Mouse (Mus musculus): Measurements from ENCODE around the gene Rabgap1l.
"Not testable (repeated sequence)": the region's sequence is repeated elsewhere in the genome, so short reads cannot be mapped to it uniquely, and the experiment has no call there.

The Rabgap1l gene

DNA sequence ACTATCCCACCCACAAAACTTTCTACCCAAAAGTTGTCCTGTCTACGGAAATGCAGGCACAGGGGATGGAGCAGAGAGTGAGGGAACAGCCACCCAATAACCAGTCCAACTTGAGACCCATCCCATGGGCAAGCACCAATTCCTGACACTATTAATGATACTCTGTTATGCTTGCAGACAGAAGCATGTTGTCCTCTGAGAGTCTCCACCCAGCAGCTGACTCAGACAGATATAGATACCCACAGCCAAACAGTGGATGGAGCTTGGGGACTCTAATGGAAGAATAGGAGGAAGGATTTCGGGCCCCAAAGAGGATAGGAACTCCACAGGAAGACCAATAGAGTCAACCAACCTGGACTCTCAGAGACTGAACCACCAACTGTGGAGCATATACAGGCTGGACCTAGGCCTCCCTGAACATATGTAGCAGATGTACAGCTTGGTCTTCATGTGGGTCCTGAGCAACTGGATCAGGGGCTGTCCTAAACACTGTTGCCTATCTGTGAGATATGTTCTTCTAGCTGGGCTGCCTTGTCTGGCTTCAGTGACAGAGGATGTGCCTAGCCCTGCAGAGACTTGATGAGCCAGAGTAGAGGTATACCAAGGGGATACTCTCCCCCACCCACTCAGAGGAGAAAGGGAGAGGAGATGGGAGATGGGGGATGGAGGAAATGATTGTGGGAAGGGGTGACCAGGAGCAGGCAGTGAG lies 510.7 kb downstream of the Rabgap1l start:
- not testable (repeated sequence) for DNase-seq (ENCODE audit: low spot score)

DNA sequence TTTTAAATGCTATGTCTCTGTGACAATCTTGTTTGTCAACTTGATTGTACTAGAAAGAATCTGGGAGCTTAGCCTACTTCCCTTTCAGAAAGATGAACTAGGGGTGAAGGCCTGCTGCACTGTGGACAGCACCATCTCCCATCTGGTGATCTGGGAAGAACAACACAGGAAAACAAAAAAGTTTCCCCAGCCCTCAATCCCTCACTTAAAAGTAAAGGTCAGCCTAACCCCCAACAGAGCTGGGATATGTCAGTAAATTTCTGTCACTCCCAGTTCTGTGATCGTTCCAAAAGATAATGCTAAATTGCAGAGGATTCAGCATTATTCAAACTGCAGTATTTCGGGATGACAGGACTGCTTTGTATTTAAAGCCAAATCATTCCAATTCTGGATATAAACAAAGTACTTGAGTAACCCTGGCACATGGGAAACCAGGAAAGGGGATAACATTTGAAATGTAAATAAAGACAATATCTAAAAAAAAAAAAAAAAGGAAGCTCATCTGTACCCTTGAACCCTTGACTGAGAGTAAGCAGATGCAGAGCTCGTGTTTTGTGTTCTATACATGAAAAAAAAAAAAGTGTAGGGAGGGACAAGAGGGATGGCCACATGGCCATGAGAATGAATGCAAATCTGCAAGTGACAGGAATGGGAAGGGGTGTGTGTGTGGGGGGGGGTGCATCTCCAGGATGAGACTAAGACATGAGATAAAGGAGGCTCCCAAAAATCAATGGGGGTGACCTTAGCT lies 511.5 kb downstream of the Rabgap1l start:
- no peak for DNase-seq (ENCODE audit: low spot score)

DNA sequence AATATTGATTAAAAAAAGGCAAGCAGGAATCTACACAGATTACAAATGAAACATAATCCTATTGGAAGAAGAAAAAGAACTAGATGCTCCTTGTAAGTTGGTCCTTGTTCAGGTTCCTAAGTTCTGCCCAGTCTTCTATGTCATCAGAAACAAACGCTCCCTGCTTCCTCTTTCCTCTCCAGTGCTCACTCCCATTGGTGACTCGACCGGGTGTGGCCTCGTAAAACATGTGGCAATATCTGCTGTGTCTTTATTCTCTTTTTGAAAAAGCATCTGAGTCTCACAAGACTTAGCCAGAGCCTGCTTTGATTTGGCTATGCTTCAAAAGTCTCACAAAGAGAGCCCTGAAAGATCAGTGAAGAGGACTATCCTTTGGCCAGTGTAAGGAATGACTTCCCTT lies 512.4 kb downstream of the Rabgap1l start:
- no peak for DNase-seq (ENCODE audit: low spot score)

DNA sequence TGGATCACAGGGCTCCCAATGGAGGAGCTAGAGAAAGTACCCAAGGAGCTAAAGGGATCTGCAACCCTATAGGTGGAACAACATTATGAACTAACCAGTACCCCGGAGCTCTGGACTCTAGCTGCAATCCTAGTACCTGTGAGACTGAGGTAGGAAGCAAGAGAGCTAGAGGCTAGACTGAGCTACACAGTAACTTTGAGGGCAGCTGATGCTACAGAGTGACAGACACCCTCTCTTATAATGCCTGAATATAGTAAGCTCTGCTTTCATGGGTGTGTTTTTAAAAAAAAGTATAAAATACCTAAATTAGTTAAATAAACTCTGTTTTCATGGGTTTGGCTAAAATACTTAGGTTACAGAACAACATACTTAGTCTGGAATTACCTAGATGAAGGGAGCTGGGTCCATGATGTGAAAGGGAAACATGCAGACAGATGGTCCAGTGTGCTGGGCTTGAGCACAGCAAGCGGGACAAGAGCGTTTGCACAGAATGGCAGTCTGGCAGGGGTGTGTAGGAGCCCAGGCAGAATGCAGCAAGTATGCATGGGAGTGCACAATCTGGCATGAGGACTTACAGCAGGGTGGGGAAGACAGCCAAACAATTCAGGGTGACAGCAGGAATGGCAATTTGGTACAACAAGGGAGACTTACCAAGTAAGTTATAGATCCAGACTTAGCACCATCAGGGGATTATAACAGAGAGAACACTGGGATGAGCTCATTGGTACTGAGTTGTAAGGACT lies 514.9 kb downstream of the Rabgap1l start:
- DNase-seq (ENCODE audit: low spot score) = no peak

DNA sequence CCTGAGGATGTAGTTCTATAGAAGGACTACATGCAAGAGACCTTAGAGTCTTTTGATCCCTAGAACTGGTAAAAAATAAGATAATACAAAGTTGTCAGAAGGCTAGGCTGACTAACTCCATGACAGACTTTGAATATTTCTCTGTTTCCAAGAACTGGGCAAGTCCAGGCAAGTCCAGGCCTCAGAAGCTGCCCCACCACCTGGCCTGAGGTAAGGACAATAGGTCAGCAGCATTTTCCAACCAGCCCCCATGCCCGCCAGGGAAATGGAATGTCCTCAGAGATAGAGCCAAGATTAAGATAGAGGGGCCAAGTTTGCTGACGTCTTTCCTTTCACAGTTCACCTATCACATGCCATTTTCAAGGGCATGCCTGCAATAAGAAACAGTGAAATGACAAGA lies 517.8 kb downstream of the Rabgap1l start:
- no peak for DNase-seq (ENCODE audit: low spot score)

DNA sequence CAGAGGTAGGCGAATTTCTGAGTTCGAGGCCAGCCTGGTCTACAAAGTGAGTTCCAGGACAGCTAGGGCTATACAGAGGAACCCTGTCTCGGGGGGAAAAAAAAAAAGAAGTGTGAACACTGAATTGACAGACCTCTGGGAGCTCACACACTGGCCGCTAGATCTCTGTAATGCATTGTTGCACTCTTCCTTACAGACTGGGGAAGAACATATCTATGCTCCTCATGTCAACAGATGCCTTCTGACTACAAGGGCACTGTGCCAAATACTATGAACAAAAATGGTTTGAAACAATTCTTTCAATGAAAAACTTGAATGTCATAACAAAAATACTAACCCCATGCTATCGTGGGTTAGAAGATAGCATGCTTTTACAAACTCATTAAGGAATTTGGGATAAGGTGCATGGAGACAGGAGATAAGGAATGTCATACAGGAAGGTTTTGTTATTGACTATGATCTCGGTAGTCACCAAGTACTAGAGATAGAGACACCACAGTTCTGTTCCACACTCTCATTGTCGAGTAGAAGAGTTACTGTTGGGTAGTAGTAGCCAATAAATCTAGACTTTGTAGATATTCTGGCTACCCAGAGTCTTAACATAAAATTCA lies 519.8 kb downstream of the Rabgap1l start:
- no peak for DNase-seq (ENCODE audit: low spot score)

DNA sequence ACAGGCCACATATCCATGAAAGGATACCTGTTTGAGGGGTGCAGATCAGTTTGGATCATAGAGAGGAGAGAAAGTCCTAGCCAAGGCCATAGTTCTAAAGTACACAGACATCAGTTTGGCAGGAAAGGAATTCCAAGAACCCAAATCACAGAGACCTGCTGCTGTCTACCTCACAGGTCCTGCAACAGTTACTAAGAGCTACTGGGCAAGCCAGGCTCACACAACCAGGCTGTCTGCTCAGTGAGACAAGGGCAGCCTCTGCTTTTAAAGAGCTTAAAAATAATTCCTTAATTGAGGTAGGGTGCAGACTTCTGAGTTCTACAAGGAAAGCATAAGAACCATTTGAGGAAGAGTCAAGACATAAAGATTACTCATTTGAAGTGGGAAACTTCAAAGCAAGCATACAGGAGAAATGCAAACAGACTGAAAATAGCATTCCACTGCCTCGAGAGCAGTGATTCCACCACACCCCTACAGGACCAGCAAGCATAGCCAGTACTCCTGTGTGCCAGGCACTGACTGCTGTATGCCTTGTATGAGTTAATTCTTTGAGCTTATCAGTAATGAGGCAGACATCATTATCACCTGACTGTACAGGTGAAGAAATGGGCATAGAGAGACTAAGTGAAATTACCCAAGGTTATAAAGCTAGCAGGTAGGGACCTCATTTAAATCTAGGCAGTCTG lies 521.6 kb downstream of the Rabgap1l start:
- no peak for DNase-seq (ENCODE audit: low spot score)

DNA sequence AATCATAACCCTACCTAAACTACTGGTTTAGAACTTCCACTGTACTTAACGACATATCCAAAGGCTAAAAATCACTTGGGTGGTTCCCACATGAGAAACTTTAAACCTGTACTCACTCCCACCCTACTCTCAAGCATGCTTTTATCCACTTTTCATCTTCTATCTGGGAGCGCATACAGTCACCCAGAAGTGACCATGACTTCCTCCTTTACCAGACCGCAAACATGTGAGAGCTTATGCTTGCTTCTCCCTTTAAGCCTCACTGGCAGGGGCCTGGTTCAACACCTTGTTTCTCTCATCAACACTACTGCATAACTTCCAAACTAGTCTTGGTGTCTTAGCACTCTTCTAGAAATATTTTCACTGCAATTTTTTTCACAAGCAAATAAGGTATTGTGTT lies 524.7 kb downstream of the Rabgap1l start:
- DNase-seq (ENCODE audit: low spot score) = no peak

DNA sequence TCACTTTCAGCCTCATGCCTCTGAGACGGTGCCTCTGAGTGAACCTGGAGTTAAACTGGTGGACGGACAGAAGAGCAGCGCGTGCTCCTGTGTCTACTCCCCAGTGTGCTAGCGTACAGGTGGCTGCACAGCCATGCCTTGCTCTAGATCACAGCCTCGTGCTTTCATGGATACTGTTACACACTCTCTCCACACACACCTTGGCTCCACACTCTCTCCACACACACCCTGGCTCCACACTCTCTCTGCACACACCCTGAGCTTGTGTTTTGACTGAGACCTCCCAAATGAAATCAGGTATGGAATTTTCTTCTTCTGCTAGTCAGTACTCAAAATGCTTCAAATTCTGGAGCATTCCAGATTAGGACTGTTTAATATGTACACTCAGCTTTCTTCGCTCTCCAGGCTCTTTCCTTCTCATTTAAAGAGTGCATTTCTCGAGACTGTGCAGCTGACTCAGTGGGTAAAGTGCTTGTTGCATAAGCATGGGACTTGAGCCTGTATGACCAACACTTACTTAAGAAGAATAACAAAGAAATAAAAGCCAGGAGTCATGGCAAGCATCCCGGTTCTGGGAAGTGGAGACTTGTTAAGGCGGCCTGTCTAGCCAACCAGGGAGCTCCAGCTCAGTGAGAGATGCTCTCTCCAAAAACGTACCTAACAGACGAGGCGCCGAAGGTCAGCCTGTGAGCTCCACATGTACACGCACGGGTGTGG lies 529.2 kb downstream of the Rabgap1l start:
- DNase-seq (ENCODE audit: low spot score) = no peak

DNA sequence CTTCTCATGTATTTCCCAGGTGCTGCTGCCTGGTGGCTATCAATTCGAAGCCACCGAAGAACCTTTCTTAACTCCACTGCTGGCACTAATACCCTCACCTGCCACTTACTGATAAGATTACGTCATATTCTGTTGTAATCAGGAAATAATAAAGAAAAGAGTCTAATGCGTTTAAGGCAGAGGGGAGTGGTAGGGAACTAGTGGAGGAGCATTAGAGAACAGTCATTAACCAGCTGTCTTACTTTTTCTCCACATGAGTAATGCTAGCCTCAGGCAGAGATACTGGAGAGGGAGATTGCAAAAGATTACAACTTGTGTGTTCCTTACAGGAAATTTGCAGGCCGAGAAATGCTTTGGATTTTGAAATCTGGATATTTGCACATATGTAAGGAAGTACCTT lies 530.0 kb downstream of the Rabgap1l start:
- DNase-seq (ENCODE audit: low spot score) = no peak

DNA sequence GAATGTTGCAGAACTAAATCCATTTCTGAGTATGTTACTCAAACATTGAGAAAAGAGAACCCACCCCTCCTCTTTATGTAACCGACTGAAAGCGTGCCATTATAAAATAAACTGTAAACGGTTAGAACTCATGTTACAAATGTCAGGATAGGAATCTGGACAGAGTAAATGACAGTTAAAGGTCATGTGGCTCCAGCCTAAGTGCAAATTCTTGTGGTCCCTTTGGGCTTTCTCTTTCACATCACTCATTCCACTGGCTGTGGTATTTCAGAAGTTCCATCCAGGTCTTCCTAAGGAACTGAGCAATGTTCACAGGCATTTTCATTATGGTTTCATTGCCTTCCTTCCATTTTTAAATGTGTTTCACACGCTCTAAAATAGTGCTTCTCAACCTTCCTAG lies 530.6 kb downstream of the Rabgap1l start:
- no peak for DNase-seq (ENCODE audit: low spot score)

DNA sequence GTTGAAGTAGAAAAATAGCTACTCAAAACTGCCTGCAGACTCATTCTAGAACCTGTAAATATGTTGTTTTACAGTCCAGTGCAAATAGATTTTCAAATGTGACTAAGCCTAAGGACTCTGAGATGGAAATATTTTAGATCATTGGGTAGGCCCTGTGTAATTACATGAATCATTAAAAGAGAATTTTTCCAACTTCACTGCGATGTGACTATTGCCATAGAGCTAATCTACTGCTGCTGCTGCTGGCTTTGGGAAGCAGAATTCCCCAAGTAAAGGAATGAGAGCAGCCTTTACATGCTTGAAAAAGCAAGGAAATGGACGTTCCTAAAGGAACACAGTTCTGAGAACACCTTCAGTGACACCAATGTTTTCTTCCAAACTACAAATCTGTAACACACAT lies 531.2 kb downstream of the Rabgap1l start:
- DNase-seq (ENCODE audit: low spot score) = no peak

DNA sequence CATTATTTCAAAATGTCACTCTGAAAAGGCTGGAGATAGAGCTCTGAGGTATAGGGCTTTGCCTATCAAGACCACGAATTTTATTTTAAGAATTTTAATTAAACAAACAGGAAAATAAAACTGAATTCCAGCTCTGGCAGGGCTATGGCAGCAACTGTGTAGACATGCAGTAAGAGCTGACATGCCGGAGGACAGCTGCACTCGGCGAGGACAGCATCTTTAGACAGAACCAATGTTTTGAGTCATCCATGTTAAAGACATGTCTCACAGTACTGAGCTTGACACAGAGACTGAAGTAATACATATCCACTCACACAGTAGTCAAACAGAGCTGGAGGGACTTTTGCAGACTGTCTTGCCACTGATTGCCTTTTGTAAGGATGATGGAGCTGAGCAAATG lies 532.4 kb downstream of the Rabgap1l start:
- DNase-seq (ENCODE audit: low spot score) = no peak

DNA sequence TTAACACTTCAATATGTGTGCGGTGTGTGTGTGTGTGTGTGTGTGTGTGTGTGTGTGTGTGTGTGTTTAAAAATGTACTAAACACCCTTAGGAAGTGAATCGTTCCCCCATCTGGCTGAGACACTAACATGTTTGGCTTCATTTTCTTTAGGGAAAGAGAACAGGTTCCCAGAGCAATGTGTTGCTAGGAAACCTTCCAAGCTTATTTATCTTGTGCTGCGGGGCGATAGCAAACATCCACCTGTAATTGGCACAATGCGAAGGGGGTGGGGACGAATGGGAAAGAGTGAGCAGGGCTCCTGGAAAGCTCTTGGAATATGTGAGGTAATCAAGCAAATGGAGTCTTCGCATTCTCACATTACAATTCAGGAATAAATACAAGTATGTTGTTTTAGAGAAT lies 533.1 kb downstream of the Rabgap1l start:
- no peak for DNase-seq (ENCODE audit: low spot score)

DNA sequence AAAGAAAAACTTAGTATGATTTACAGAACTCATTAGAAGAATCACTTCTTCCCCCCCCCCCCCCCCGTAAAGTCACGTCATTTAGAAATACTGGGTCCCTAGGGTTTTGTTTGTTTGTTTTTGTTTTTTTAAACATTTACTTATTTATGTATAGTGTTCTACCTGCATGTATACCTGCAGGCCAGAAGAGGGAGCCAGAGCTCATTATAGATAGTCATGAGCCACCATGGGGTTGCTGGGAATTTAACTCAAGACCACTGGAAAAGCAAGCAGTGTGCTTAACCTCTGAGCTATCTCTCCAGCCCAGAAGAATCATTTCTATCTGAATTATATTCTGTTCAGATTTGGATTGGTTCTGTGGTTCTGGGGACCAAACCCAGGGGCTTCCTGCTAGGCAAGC lies 539.9 kb downstream of the Rabgap1l start:
- DNase-seq (ENCODE audit: low spot score) = no peak

DNA sequence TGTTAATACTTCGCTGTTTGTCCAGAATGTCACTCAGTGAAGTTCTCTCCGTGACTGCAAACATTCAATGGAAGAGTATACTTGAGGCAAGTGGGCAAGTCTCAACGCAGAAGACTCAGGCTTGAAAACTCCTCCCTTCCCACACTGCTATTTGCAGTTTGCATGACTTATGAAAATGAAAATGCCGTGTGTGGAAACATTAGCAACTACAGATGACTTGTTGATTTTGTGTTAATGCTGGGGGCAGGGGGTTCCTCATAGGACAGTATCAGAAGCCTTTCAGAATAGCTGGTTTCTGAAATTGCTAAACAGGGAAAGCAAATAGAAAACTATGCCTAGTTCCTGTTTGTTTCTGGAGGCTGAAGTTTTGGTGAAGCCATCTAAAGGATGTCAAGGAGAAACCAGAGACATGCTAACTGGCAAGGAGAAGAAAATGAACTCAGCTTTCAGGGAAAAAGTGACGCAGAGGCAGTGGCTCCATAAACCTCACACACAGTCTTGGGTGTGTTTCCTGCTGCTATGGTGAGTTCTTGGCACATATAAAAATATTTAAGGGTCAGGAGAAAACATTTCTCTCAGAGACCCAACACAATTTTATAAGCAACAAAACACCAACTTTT lies 541.5 kb downstream of the Rabgap1l start:
- DNase-seq (ENCODE audit: low spot score) = no peak

DNA sequence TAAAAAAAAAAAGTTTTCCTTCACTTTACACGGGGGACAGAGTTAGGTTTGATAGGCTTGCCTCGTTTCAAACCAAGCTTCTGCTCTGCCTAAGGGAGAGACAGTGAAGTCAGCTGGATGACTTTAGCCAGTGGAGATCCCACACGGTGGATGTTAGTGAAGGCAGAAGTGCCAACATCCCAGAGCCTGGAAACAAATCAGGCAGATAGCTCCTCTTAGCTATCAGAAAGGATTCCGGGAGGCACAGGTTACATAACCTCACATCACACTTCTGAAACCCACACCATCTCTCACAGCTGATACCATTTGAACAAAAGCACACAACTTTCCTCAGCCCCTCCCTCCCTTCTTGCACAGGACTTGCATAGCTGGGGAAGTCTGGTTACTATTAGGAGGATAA lies 542.2 kb downstream of the Rabgap1l start:
- DNase-seq (ENCODE audit: low spot score) = no peak

DNA sequence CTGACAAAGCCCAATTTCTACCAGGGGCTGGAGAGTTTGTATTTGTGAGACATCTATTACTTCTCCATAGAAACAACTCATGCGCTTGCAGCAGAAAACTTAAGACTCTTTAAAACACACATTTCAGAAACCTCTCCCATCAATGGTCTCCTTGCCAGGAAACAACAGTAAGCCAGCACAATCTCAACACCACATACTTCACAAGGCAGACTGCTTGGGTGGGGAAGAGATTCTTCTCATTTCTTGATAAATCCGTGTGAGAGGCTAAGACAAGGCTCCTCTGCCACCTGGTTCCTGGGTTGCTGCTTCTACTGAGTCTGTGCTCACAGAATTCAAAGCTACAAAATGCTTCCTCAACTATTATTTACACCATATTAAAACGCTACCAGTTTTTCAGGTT lies 543.2 kb downstream of the Rabgap1l start:
- DNase-seq (ENCODE audit: low spot score) = no peak

DNA sequence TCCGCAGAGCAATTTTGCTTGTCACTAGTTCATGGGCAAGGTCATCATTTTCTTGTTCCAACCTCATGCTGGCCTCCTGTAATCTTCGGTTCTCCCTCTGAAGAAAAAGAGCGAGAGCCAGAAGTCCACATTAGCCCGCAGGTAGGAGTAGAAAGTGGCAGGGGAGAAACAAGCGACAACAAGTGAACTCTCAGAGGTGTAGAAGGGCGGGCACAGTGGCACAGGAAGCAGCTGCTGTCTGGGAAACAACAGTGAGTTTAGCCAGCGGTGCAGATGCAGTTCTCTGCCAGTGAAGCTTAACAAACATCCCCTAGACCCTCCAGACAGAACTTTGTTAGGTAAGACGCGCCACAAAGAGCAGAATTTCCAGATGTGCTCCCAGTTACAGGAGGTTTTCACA lies 545.5 kb downstream of the Rabgap1l start:
- no peak for DNase-seq (ENCODE audit: low spot score)

DNA sequence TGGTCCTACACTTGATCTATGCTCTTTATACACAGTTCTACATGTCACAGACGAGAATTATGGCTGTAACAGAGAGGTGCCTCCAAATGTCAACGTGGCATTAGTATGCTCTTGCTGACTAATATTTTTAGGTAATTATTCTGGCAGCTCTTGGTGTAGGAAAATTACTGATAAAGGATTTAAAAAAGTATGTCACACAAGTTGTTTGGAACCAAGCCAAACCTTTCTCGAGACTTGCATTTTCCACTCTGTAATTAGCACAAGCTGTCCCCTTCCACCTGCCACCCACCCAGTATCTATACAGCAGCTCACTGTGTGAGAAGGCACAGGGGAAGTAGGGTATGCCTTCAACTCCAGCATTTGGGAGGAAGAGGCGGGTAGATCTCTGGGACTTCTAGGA lies 546.2 kb downstream of the Rabgap1l start:
- no peak for DNase-seq (ENCODE audit: low spot score)

DNA sequence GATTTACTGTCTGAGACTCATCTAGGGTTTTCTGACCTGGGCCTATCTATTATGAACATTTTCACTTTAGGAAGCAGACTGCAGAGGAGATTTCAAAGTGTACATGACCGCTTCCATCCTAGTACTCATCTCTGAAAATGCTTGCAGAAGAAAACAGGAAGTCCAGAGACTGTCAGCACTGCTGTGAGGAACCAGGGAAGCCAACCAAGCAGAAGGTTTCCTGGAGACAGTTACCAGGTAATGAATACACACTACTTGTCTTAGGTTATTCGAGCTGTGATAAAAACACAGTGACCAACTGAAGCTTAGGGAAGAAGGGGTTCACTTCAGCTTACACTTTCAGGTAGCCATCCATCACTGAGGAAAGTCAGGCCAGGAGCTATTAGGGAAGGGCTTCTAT lies 547.1 kb downstream of the Rabgap1l start:
- DNase-seq (ENCODE audit: low spot score) = no peak
